Mouse (Mus musculus) layer of hippocampus, adult 2 months (tissue): ENCODE measurements around the gene Tmem184a. TPM values are rescaled to one million over a fixed set of nuclear protein-coding genes. Genes with fewer than 3 reads are reported as not detected.

Experiments
- DNase-seq, 2 experiments: peaks; one replicate each; pipeline ENCODE4 v3.0.0; 2022; ENCODE audit warnings: low spot score in 2 of 2
- H3K27ac ChIP-seq: fragments of 200-600 bp; 2 replicates; pipeline ENCODE4 v1.8.1; 2022
- H3K4me3 ChIP-seq: fragments of 200-600 bp; 2 replicates; pipeline ENCODE4 v1.8.1; 2022; ENCODE audit warnings: mild to moderate bottlenecking
- CTCF ChIP-seq: fragments of 200-600 bp; conservative IDR thresholded peaks from 2 replicates; pipeline ENCODE4 v1.8.1; 2022; ENCODE audit warnings: antibody characterized with exemption, mild to moderate bottlenecking, moderate library complexity
- total RNA-seq, 2 experiments: library from RNA; stranded (reverse); gene quantifications; 2 replicates each; pipeline ENCODE4 v1.2.3; 2021

Tmem184a gene
- total RNA-seq, 2 experiments from 2014 or later, result 0.25 to 1.9 TPM

GRCm38 (mm10) chr5:139824531-139824930 lies 4.8 kb upstream of the Tmem184a start:
- H3K27ac ChIP-seq, result no peak overlapping the region
- no peak for TF ChIP-seq CTCF
- no peak for DNase-seq
- no peak overlapping the region for H3K4me3 ChIP-seq

DNA sequence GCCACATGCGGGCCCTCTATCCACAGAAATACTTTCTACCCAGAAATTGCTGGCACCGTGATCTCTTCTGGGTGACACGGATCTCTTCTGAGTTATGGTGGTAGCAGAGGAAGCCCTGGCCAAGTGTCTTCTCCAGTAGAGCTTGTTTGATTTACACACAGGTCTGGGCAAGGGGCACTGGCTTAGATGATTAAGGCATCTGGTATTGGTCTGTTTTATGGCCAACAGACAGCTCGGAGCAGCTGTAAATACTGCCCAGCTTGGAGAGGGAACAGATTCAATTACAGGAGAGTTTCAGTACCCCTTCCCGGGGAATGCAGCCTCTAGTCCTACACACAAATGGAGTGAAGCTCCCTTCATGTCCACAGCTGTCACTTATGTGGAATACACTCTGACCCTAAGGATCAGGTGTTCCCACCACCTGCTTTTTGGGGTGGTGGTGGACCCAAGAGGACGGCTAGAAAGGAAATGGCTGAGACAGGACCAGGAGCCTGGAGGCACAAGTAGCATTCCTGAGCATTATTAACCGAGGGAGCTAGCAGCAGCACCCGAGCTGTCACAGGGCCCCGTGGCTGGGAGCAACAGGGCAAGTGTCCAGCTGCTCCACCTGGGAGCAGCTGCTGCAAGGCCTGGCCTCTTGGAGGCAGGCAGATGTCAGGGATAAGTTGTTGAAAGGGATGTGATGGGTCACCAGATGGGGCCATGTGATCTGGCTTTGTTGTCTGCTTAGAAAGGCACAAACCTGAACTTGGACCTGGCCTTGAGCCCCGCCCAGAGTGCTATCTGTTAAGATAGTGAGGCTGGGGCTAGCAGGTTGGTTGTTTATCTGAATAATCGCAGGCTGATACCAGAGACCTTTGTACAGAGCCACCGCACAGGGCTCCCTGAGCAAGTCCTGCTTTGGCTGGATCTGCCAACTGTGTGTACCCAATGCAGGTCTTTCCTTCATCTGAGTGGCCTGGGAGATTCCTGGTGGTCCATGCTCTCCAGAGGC lies 2.0 kb upstream of the Tmem184a start:
- TF ChIP-seq CTCF, result no peak
- Histone ChIP-seq H3K4me3 (no peak overlapping the region), H3K27ac (no peak overlapping the region)
- DNase-seq, result no peak

GRCm38 (mm10) chr5:139818801-139819200 lies 916 bp downstream of the Tmem184a start:
- Histone ChIP-seq H3K27ac (no peak overlapping the region), H3K4me3 (no peak overlapping the region)
- no peak for DNase-seq
- TF ChIP-seq CTCF, result peak; percentile 70

- no peak for TF ChIP-seq CTCF
- Histone ChIP-seq H3K4me3 (no peak overlapping the region), H3K27ac (no peak overlapping the region)
- no peak for DNase-seq
These were observed 1.7 kb downstream of the Tmem184a start for GRCm38 (mm10) chr5:139818056-139818455.

GRCm38 (mm10) chr5:139817292-139817691 lies 2.4 kb downstream of the Tmem184a start:
- Histone ChIP-seq H3K27ac (no peak overlapping the region), H3K4me3 (no peak overlapping the region)
- no peak for DNase-seq
- peak; percentile 79 for TF ChIP-seq CTCF

GRCm38 (mm10) chr5:139816445-139816844 lies 3.3 kb downstream of the Tmem184a start:
- TF ChIP-seq CTCF, result no peak
- Histone ChIP-seq H3K27ac (no peak overlapping the region), H3K4me3 (no peak overlapping the region)
- no peak for DNase-seq

DNA sequence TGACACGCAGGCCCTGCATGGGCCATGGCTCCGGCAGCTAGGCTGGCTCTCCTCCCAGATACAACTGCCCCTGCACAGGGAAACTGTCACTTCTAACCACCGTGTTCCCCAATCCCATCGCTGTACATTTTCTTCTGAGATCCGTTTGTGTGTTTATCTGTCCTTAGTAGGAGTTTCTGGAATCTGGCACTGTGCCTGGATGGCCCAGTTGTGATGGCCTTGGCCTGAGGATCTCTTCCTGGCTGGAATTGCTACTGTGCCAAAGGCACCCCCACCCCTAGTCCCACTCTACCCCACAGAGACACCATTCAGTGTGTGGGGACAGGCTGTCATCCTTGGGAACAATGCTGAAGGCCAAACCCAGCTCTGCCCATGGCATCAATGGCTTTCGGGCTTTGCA lies 3.8 kb downstream of the Tmem184a start:
- no peak for TF ChIP-seq CTCF
- Histone ChIP-seq H3K27ac (no peak overlapping the region), H3K4me3 (no peak overlapping the region)
- no peak for DNase-seq

DNA sequence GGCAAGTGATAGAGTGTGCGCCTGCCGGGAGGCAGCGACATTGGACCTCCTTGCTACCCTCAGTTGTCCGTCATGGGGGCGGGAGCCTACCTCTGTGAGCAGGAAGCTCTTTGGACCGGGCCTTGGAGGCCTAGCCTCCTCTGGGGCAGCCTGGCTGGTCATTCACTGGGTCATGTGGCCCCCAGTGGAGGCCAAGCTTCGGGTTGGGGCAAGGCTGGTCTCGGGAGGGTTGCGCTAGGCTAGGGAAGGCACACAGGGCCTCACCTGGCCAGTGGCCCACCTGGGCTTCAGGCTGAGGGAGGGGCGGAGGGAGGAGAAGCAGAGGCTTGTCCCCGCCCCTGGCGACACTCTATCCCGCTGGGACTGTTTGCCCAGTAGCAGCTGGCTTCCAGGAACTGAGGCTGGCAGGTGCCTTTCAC lies 5.7 kb downstream of the Tmem184a start:
- Histone ChIP-seq H3K27ac (no peak overlapping the region), H3K4me3 (no peak overlapping the region)
- no peak for TF ChIP-seq CTCF
- no peak for DNase-seq

DNA sequence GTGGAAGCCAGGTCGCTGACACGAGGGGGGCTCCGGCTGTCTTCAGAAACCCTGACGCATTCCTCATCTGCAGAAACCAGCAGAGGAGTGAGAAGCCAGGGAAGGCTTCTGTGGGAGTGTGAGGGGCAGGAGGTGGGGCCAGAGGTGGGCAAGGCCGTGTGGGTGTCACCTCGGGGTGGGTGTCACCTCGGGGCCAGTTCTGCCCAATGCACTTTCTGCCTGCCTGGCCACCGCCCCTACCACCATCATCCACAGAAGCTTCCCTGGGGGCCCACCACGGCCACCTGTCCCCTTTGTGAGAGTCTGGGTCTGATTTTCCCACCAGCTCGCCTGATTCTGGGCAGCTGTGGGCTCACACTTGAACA lies 6.6 kb downstream of the Tmem184a start:
- DNase-seq, result no peak
- no peak overlapping the region for H3K4me3 ChIP-seq
- TF ChIP-seq CTCF, result no peak
- H3K27ac ChIP-seq, result no peak overlapping the region

- DNase-seq, result no peak
- Histone ChIP-seq H3K27ac (no peak overlapping the region), H3K4me3 (no peak overlapping the region)
- no peak for TF ChIP-seq CTCF
These were observed 7.2 kb downstream of the Tmem184a start for GRCm38 (mm10) chr5:139812398-139813125.

DNA sequence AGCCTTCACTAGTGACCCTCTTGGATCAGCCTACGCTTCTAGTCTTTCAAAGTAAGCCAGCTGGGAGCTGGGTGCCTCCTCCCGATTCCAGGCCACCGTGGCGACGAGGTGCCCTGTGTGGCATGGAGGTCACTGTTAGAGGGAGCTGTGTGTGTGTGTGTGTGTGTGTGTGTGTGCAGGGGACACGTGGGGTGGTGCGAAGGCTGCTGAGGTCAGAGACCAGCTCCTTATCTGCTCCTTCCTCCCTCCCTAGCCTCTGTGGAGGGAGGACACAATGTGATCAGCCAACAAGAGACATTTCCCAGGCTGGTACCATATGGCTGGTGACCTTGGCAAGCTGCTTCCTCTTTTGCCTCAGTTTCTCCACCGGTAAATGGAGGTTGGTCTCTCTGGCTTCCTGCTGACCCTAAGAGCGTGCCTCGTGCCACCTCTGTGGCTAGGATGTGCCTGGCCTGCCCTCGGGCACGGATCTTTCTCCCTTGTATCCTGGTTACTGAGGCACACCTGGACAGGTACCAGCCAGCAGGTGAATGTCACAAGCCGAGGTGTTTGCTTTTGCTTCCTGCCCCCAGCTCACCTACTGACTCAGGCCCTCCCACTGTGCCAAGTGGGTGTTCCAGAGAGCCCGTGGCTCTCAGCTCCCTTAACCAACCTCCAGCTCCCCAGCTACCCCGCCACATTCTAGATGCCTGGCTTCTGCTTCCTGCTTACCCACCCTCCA lies 7.9 kb downstream of the Tmem184a start:
- Histone ChIP-seq H3K27ac (no peak overlapping the region), H3K4me3 (no peak overlapping the region)
- no peak for DNase-seq
- TF ChIP-seq CTCF, result no peak

GRCm38 (mm10) chr5:139809397-139809796 lies 10.3 kb downstream of the Tmem184a start:
- DNase-seq, result no peak
- TF ChIP-seq CTCF, result peak; percentile 52
- no peak overlapping the region for H3K4me3 ChIP-seq
- H3K27ac ChIP-seq, result no peak overlapping the region

DNA sequence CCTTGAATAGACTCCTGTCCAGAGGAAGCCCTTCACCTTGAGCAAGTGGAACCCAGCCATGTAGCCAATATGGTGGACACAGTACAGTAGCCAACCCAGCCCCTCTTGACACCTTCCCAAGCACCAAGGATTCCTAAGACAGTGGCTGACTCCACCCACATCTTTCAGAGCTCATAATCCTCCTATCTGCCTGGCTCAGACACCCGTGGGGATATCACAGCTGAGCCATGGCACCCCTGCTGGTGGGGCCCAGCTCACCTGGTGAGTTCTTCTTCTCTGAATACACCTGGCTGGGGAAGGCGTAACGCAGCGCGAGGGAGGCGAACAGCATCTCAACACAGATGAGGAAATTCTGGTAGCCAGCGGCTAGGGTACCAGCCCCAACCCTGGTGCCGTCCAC lies 13.8 kb downstream of the Tmem184a start:
- TF ChIP-seq CTCF, result no peak
- H3K4me3 ChIP-seq, result no peak overlapping the region
- no peak overlapping the region for H3K27ac ChIP-seq
- no peak for DNase-seq
